Mouse (Mus musculus): ENCODE data around the gene Ankra2. TPM values are rescaled to one million over a fixed set of nuclear protein-coding genes. Genes with fewer than 3 reads are reported as not detected.
A peak's percentile ranks its signal among the peaks of the same experiment; 100 is the strongest.

The Ankra2 gene
- polyA plus RNA-seq (2012; rRNA removed) (6.7 and 10.0 TPM in 2 replicates), polyA plus RNA-seq (2014; fragmentation: Nextera tagmentation; extraction: Ambion mirVana) (8.0 and 8.7 TPM in 2 replicates)

- peak within 1 kb of the TSS; percentile 67 for H3K27ac ChIP-seq
- peaks cover 11% of the 10 kb centered on the region for H3K36me3 ChIP-seq (replicated peaks; ENCODE audit: control insufficient read depth, insufficient read depth, low read depth)
- no peaks in the 10 kb centered on the region for H3K27me3 ChIP-seq (ENCODE audit: control insufficient read depth, insufficient read depth, low read length)
- under 1% methylated on average over 71 of the region's 71 CpGs for WGBS (ENCODE audit: insufficient replicate concordance)
- peak within 1 kb of the TSS; percentile 80 for H3K9ac ChIP-seq (replicated peaks)
- peaks cover 10 to 19% of the 10 kb centered on the region in 2 experiments for H3K4me1 ChIP-seq (replicated peaks; ENCODE audit: control insufficient read depth in 2 of 2, insufficient read depth in 2 of 2, low read length in 1 of 2)
- ATAC-seq (ENCODE audit: insufficient read depth) = peak; percentile 99
- TF ChIP-seq EP300 (IDR thresholded peaks at IDR 0.05; ENCODE audit: low read depth) = no peak
- TF ChIP-seq CTCF (IDR thresholded peaks at IDR 0.05; ENCODE audit: low read depth) = 0 out of 2 replicates have a peak, but pooled peaks have one; percentile 3
- H3K4me2 ChIP-seq (ENCODE audit: low read depth) = peak within 1 kb of the TSS; percentile 94
- peak within 1 kb of the TSS; percentile 73 to 90 for H3K4me3 ChIP-seq (ENCODE audit: insufficient read depth in 1 of 2, low read depth in 2 of 2, low read length in 2 of 2)
- no peaks in the 10 kb centered on the region for H3K9me3 ChIP-seq (ENCODE audit: control insufficient read depth, low read length)
- peak; percentile 95 to 96 (median 95) for DNase-seq (ENCODE audit: low read depth in 3 of 3, low spot score in 3 of 3)
Observed at GRCm38 (mm10) chr13:98262636-98263457, at the start of gene Ankra2, which contains the start of gene Utp15. Gene Ankra2, plus strand, starts transcription at chr13:98263074. Gene Utp15, minus strand, starts transcription at chr13:98263041.

GRCm38 (mm10) chr13:98222848-98223247 lies 40.0 kb upstream of the Ankra2 start:
- no peak overlapping the region for H3K9ac ChIP-seq (replicated peaks)
- H3K27ac ChIP-seq = no peak overlapping the region
- no peaks in the 10 kb centered on the region for H3K4me1 ChIP-seq (replicated peaks; ENCODE audit: control insufficient read depth in 2 of 2, insufficient read depth in 2 of 2, low read length in 1 of 2)
- TF ChIP-seq EP300 (IDR thresholded peaks at IDR 0.05; ENCODE audit: low read depth) = no peak
- peak; percentile 86 for TF ChIP-seq CTCF (IDR thresholded peaks at IDR 0.05; ENCODE audit: low read depth)
- H3K4me2 ChIP-seq (ENCODE audit: low read depth) = no peak overlapping the region
- H3K4me3 ChIP-seq (ENCODE audit: insufficient read depth in 1 of 2, low read depth in 2 of 2, low read length in 2 of 2) = no peak overlapping the region
- no peaks in the 10 kb centered on the region for H3K27me3 ChIP-seq (ENCODE audit: control insufficient read depth, insufficient read depth, low read length)
- no peaks in the 10 kb centered on the region for H3K9me3 ChIP-seq (ENCODE audit: control insufficient read depth, low read length)
- 38% methylated on average over 12 of the region's 12 CpGs for WGBS (ENCODE audit: insufficient replicate concordance)
- no peak for ATAC-seq (ENCODE audit: insufficient read depth)
- no peak for DNase-seq (ENCODE audit: low read depth in 3 of 3, low spot score in 3 of 3)
- no peaks in the 10 kb centered on the region for H3K36me3 ChIP-seq (replicated peaks; ENCODE audit: control insufficient read depth, insufficient read depth, low read depth)

GRCm38 (mm10) chr13:98226225-98226624 lies 36.6 kb upstream of the Ankra2 start:
- DNase-seq (ENCODE audit: low read depth in 3 of 3, low spot score in 3 of 3) (no peak), ATAC-seq (ENCODE audit: insufficient read depth) (no peak)
- Histone ChIP-seq H3K4me1 (replicated peaks; ENCODE audit: control insufficient read depth in 2 of 2, insufficient read depth in 2 of 2, low read length in 1 of 2) (no peaks in the 10 kb centered on the region), H3K36me3 (replicated peaks; ENCODE audit: control insufficient read depth, insufficient read depth, low read depth) (no peaks in the 10 kb centered on the region), H3K9me3 (ENCODE audit: control insufficient read depth, low read length) (no peaks in the 10 kb centered on the region), H3K4me2 (ENCODE audit: low read depth) (no peak overlapping the region), H3K4me3 (ENCODE audit: insufficient read depth in 1 of 2, low read depth in 2 of 2, low read length in 2 of 2) (no peak overlapping the region), H3K9ac (replicated peaks) (no peak overlapping the region), H3K27me3 (ENCODE audit: control insufficient read depth, insufficient read depth, low read length) (no peaks in the 10 kb centered on the region), H3K27ac (no peak overlapping the region)
- 58% methylated on average over 2 of the region's 2 CpGs for WGBS (ENCODE audit: insufficient replicate concordance)
- TF ChIP-seq CTCF (IDR thresholded peaks at IDR 0.05; ENCODE audit: low read depth) (no peak), EP300 (IDR thresholded peaks at IDR 0.05; ENCODE audit: low read depth) (no peak)

GRCm38 (mm10) chr13:98230511-98230910 lies 32.4 kb upstream of the Ankra2 start:
- ATAC-seq (ENCODE audit: insufficient read depth) (no peak), DNase-seq (ENCODE audit: low read depth in 3 of 3, low spot score in 3 of 3) (no peak)
- Histone ChIP-seq H3K9ac (replicated peaks) (no peak overlapping the region), H3K4me3 (ENCODE audit: insufficient read depth in 1 of 2, low read depth in 2 of 2, low read length in 2 of 2) (no peak overlapping the region), H3K4me1 (replicated peaks; ENCODE audit: control insufficient read depth in 2 of 2, insufficient read depth in 2 of 2, low read length in 1 of 2) (no peaks in the 10 kb centered on the region), H3K27ac (no peak overlapping the region), H3K9me3 (ENCODE audit: control insufficient read depth, low read length) (no peaks in the 10 kb centered on the region), H3K36me3 (replicated peaks; ENCODE audit: control insufficient read depth, insufficient read depth, low read depth) (no peaks in the 10 kb centered on the region), H3K4me2 (ENCODE audit: low read depth) (no peak overlapping the region), H3K27me3 (ENCODE audit: control insufficient read depth, insufficient read depth, low read length) (no peaks in the 10 kb centered on the region)
- TF ChIP-seq CTCF (IDR thresholded peaks at IDR 0.05; ENCODE audit: low read depth) (no peak), EP300 (IDR thresholded peaks at IDR 0.05; ENCODE audit: low read depth) (no peak)
- 75% methylated on average over 1 of the region's 1 CpGs for WGBS (ENCODE audit: insufficient replicate concordance)

- no peak overlapping the region for H3K4me2 ChIP-seq (ENCODE audit: low read depth)
- ATAC-seq (ENCODE audit: insufficient read depth) (no peak), DNase-seq (ENCODE audit: low read depth in 3 of 3, low spot score in 3 of 3) (no peak)
- WGBS (ENCODE audit: insufficient replicate concordance) = 59% methylated on average over 6 of the region's 6 CpGs
- no peak overlapping the region for H3K27ac ChIP-seq
- no peaks in the 10 kb centered on the region for H3K9me3 ChIP-seq (ENCODE audit: control insufficient read depth, low read length)
- no peaks in the 10 kb centered on the region for H3K36me3 ChIP-seq (replicated peaks; ENCODE audit: control insufficient read depth, insufficient read depth, low read depth)
- TF ChIP-seq CTCF (IDR thresholded peaks at IDR 0.05; ENCODE audit: low read depth) (no peak), EP300 (IDR thresholded peaks at IDR 0.05; ENCODE audit: low read depth) (no peak)
- no peaks in the 10 kb centered on the region for H3K4me1 ChIP-seq (replicated peaks; ENCODE audit: control insufficient read depth in 2 of 2, insufficient read depth in 2 of 2, low read length in 1 of 2)
- H3K27me3 ChIP-seq (ENCODE audit: control insufficient read depth, insufficient read depth, low read length) = no peaks in the 10 kb centered on the region
- no peak overlapping the region for H3K4me3 ChIP-seq (ENCODE audit: insufficient read depth in 1 of 2, low read depth in 2 of 2, low read length in 2 of 2)
- H3K9ac ChIP-seq (replicated peaks) = no peak overlapping the region
Observed at GRCm38 (mm10) chr13:98235451-98235850, 27.4 kb upstream of the Ankra2 start.
